Mouse (Mus musculus) liver, adult 2 months (tissue): ENCODE measurements at regions not wholly inside any gene's neighbourhood (a gene's known extent, or its start where the extent isn't known, plus 50 kb on each side); places are given as distances from the start of the nearest gene placed in this dataset.

Experiments used
- CTCF ChIP-seq: fragments of 200-500 bp; IDR thresholded peaks from 2 replicates; pipeline ENCODE4 v1.5.1; 2011; ENCODE audit warnings: low read depth, low read length, control low read depth
- POLR2A ChIP-seq: fragments of 200-500 bp; IDR thresholded peaks from 2 replicates; pipeline ENCODE4 v1.6.1; 2011; ENCODE audit warnings: low read length, control low read depth; ENCODE audit not compliant: insufficient read depth; ENCODE audit errors: extremely low read depth

DNA sequence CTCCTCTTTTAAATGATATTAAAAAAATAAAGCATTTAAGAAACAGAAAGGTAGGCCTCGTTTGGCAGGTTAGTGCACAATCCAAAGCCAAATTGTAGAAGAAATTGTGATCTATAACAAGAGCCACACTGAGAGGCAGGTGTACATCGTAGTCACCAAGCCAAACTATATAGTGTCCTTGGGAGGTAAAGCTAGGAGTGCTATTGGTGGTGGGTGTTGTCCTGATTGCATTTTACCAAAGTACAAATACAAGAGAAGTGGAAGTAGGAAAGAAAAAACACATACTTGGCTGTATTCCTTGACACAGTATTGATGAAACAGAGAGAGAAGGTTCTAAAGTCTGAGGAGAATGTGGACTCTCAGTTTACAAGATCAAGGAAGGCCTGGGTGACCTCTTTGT, 178.6 kb downstream of the Tle1 start:
- TF ChIP-seq CTCF (no peak), POLR2A (no peak)
